Mouse (Mus musculus): Measurements from ENCODE around the gene Smurf1.

Smurf1 gene
- long read RNA-seq, experiment 1, partial matches to known transcripts, result 1 of 9 reads
- long read RNA-seq, experiment 1, other reads (novel, unspliced or antisense), result 8 of 9 reads
- long read RNA-seq, experiment 2, partial matches to known transcripts, result 0 of 5 reads
- long read RNA-seq, experiment 2, other reads (novel, unspliced or antisense), result 5 of 5 reads

DNA sequence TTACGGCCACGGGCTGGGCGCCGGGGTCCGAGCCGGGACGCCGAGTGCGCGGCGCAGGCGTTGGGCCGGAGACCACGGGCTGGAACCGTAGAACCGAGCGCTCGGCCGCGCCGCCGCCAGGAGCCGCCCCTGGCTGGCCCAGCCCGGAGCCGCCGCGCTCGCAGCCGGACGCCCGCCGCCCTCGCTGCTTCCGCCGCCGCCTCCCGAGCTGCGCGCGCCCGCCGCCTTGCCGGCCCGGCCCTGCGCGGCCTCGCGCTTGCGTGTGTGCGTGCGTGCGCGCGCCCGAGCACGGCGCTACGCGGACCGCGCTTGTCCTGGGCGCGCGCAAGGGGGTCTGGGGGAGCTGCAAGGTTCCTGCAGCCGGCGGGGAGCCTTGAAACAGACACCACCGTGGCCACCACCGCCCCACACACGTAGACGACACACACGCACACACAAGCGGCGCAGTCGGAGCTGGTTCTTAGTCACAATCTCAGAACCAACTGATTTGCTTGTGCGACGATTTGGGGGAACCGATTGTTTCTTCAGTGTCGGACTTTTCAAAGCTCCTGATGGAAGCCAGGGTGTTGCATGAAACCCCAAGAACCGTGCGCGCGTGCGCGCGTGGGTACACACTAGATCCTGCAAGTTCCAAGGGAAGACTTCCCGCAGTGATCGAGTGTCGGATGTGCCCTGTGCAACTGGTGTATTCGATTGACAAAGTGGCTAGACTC lies at the start of gene Smurf1:
TSS of gene Smurf1 (minus strand) at position 209 of the 713 bp plus-strand sequence.
- intact Hi-C loops (cut with DNase I), result no loop called here

DNA sequence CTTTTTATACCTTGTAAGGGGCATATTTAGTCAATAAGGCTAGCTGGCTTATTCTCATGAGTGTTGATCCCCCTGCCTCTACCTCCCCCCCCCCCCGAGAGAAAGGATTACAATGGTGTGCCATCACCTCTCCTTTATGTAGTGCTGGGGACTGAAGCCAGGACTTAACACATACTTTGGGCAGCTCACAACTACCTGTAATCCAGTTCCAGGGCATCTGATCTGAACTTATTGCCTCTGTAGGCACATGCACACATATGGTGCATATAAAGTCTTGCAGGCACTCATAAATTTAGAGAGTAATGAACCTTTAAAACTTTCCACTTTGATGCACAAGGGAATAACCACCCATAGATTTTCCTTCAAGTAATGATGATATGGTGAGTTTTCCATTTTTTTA lies 48.6 kb upstream of the Smurf1 start:
- intact Hi-C loops (cut with DNase I), result no loop called here

DNA sequence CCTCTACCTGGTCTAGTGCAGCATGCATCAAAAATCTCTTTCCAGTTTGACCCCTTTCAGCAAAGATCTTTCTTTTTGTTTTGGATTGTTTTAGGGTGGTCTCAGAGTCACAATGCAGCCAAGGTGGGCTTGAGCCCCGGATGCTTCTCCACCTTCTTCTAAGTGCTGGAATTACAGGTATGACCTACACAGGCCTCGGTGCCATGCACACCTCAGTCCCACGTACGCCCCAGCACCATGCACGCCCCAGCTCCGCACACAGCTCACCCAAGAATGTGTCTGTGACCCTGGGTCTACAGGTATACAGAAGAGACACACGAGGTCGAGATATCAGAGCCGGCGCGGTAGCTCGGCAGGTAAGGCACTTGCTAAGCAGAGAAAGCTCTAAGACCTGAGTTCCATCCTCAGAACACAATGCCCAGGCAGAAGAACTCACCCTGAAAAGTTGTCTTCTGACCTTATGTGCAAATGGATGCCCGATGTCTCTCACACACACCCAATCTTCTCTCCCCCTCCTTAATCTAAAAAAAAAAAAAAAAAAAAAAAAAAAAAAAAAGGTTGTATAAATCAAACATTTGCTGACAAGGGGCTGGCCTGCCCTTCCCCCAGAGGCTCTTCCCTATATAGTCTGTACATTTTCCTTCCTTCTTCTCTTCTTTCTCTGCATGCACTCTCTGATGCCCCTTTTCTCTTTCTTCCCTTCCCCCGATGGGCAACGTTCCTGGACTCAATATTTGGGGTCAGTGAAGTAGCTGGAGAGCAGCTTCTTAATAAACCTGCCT lies 43.4 kb upstream of the Smurf1 start:
- intact Hi-C loops (cut with DNase I), result no loop called here

DNA sequence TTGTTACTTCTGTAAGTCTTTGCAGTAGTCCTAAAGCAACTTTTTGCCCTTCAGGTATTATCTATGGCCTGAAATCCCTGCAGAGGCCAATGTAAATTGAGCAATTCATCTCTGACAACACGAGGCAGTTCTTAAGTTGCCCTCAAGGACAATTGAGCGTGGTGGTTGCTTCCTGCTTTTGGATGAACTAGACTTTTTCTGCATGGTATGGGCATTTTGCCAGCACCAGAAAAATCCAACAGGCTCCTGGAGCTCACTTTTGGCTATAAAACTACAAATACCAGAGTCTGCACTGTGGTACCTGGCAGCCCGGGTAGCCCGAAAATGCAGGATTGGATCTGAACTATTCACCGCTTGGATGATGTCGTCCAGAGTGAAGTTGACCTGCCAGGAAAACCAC lies 39.9 kb upstream of the Smurf1 start:
- intact Hi-C loops (cut with DNase I), result no loop called here

DNA sequence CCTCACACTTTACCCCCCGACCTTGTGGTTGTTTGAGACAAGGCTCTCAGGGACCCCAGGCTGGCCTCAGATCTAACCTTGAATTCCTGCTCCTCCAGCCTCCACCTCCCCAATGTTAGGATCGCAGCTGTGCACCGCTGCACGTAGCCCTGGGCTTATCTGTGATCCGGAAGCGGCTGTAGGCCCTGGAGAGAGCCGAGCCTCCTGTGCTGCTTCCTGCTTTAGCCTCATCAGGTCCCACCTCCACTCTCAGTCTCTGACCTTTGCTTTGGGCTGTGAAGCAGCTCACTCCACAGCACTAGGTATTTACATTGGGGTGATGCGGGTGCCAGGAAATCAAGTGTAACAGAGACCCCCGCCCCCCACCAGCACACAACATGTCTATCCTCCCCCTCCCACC lies 38.8 kb upstream of the Smurf1 start:
- intact Hi-C loops (cut with DNase I), result no loop called here

DNA sequence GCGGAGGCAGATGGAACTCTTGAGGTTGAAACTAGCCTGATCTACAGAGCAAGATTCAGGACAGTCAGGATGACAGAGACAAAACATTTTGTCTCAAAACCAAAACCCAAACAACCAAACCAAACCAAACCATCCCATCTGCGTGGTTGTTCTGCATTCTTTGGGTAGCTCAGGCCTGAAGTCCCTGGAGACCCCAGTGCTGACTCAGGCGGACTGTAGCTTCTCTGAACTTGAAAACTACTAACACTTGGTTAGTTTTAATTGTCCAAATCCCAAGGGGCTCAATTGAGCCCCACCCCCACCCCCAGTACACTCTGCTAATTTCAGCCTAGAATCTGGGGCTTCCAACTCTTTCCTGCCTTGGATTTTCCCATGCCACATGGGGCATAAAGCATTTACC lies 37.7 kb upstream of the Smurf1 start:
- intact Hi-C loops (cut with DNase I), result no loop called here

DNA sequence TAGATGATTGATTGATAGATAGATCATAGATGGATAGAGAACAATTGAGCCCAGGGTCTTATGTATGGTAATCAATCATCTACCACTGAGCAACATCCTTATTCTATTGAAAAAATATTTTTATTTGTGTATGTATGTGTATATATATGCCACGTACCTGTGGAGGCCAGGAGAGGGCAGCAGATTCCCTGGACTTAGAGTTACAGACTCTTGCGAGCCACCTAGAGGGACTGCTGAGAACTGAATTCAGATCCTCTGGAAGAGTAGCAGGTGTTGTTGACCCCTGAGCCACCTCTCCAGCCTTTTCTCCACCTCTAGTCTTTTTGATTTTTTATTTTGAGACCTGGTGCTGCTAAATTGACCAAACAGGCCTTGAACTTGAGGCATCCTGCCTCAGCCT lies 32.8 kb upstream of the Smurf1 start:
- intact Hi-C loops (cut with DNase I), result no loop called here

DNA sequence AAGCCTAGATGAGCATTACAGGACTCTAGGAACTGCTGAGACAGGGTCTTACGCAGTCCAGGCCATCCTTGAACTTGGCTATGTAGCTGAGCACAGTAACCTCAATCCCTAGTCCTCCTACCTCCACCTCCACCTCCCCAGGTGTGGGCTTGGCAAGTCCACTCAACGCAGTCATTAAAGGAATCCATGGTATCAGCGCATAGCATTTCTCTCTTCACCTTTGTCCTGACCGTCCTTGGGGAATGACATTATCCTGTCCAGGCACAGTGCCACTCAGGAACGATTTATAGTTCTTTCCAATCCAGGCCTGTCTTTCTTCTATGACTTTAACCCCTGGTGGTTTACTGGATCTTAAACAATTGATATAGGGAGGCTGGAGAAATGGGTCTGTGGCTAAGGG lies 24.8 kb upstream of the Smurf1 start:
- intact Hi-C loops (cut with DNase I), result no loop called here

DNA sequence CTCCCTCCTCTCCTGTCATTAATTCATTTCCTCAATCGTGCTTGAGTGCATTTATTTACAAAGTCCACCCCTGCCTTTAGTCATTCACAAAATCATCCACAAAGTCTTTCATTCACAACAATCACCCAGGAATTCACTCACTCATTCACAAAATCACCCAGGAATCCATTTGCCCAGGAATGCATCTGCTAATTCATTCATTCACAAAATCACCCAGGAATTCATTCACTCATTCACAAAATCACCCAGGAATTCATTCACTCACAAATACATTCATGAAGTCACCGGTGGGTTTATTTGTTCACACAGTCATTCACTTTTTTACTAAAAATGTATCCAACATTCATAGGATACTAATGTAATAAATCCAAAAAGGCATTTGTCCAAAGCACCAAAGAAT lies 24.4 kb upstream of the Smurf1 start:
- intact Hi-C loops (cut with DNase I), result no loop called here

DNA sequence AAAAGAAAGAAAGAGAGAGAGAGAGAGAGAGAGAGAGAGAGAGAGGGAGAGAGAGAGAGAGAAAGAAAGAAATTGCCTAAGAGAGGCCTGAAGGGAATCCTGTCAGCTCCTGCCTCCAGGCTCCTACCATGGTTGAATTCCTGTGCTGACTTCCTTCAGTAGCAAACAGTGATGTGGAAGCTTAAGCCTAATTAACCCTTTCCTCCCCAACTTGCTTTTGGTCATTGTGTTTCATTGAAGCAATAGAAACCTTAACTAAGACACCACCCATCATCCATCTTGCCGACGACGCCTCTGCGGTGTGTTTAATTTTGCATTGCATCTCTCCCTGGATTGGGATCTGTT lies 23.4 kb upstream of the Smurf1 start:
- intact Hi-C loops (cut with DNase I), result loop anchor here (5.0 to 10.0 kb wide), 2 partner anchors 117 to 204 kb away; no protein-coding TSS in a partner anchor

DNA sequence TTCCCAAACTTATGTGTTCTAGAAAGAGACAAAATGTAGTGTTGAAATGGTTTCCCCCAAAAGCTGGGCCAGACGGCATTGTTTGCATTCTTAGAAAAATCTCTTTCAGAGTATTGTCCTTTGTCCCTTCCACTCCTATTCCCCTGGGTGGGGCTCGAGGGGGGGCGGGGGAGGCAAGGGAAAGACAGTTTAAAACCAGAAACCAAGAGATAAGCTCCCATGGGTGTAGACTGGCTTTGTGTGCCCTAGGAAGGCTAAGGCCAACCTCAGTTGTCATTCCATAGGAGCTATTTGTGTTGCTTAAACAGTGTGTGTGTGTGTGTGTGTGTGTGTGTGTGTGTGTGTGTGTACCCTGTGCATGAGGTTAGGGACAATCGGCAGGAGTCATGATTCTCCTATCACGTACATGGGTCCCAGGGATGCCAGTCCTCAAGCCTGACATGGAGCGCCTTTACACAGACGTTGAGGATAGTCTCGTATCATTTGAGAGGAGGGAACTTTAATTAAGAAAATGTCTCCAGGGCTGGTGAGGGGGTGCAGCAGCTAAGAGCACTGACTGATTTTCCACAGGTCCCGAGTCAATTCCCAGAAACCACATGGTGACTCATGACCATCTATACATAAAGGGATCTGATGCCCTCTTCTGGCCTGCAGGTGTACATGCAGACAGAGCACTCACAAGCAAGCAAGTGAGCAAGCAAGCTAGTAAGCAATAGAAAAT lies 22.9 kb upstream of the Smurf1 start:
- intact Hi-C loops (cut with DNase I), result loop anchor here (5.0 to 10.0 kb wide), 2 partner anchors 116 to 204 kb away; no protein-coding TSS in a partner anchor

DNA sequence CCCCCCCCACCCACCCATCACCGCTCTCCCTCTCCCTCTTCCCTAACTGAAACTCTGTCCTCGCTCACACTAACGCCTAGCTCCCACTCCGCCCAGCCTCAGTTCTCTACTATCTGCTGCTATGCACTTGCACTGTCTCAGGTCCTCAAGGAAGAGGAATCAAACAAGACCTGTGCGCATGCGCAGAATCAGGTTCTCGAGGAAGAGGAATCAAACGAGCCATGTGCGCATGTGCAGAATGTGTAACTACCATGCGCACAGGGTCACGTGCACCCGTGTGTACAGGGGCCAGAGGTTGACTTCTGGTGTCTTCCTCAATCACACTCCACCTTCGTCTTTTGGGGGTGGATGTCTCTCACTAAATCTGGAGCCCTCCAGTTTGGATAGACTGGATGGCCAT lies 21.9 kb upstream of the Smurf1 start:
- intact Hi-C loops (cut with DNase I), result loop anchor here (5.0 to 10.0 kb wide), 2 partner anchors 115 to 203 kb away; no protein-coding TSS in a partner anchor

DNA sequence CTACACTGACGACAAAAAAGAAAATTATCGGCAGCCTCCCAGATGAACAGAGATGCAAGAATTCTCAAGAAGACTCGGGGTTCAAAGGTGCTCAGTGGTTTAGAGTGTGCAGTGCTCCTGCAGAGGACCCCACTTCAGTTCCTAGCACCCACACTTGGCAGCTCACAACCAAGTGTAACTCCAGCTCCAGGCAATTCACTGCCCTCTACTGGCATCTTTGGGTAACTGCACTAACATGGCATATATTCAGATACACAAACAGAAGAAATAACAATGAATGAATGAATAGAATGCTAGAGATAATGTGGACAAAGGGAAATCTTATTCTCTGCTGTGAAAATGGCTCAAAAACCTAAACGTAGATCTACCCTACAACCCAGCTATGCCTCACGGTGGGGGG lies 19.2 kb upstream of the Smurf1 start:
- intact Hi-C loops (cut with DNase I), result loop anchor here (5.0 to 10.0 kb wide), 2 partner anchors 113 to 200 kb away; no protein-coding TSS in a partner anchor

DNA sequence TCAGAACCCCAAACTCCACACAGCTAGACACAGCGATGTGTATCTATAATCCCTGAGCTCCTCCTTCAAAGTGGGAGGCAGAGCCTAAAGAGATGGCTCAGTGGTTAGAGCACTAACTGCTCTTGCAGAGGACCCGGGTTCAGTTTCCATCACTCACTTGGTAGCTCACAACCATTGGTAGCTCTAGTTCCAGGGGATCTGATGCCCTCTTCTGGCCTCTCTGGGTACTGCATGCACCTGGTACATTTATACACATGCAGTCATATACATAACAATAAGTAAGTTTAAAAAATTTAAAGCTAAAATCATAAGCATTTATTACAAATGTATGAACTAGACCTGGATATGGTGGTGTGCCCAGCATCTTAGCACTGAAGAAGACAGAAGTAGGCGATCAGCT lies 17.6 kb upstream of the Smurf1 start:
- intact Hi-C loops (cut with DNase I), result loop anchor here (10.0 kb wide), 1 partner anchor 198 kb away; no protein-coding TSS in a partner anchor

DNA sequence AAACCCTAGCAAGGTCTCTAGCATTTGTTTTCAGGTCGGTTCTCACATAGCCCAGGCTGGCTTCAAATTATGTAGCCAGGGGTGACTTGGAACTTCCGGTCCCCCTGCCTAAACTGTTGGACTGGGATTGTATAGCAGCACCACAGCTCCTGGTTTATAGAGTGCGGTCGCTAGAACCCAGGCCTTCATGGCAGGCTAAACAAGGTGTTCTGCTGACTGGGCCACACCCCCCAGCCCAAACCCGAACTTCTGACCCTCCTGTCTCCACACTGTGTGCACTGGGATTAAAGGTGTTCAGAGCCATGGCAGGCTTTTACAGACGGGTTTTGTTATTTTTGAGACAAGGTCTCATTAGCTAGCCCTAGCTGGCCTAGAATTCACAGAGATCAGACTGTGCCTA lies 13.5 kb upstream of the Smurf1 start:
- intact Hi-C loops (cut with DNase I), result no loop called here

DNA sequence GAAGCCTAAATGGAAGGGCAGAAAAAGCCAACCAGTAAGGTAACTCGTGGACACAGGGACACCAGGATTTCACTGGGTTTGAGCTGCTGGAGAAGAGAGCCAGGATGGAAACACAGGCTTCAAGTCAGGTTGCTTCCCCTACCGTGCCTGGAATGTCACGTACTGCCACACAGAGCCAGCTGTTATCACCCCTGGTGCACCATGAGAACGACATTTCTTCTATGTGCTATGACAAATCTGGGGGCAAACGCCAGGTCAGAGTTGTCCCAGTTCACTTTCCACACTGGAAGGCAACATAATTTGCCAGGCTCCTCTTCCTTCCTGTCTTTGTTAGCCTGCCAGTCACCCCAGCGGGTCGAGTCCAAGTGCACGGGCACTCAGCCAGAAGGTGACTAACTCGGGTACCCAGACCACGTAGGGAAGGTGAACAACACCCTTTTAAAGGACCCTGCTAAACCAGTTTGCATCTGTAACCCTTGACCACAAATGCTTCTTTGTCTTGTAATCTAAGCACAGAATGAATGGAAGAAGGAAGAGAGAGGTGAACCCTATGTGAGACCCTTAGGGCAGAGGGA lies 13.0 kb upstream of the Smurf1 start:
- intact Hi-C loops (cut with DNase I), result no loop called here

DNA sequence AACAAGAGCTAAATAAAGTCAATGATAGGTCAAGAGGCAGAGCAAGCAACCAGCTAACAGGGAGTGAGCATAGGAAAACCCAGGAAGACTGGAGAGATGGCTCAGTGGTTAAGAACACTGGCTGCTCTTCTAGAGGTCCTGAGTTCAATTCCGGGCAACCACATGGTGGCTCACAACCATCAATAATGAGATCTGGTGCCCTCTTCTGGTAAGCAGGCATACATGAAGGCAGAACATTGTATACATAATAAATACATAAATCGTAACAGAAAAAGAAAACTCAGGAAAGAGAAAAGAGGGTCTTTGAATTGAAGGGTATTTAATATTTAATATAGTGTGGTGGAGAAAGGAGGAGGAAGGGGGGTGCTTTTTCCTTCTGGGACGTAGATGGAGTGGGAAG lies 5.6 kb upstream of the Smurf1 start:
- intact Hi-C loops (cut with DNase I), result no loop called here

DNA sequence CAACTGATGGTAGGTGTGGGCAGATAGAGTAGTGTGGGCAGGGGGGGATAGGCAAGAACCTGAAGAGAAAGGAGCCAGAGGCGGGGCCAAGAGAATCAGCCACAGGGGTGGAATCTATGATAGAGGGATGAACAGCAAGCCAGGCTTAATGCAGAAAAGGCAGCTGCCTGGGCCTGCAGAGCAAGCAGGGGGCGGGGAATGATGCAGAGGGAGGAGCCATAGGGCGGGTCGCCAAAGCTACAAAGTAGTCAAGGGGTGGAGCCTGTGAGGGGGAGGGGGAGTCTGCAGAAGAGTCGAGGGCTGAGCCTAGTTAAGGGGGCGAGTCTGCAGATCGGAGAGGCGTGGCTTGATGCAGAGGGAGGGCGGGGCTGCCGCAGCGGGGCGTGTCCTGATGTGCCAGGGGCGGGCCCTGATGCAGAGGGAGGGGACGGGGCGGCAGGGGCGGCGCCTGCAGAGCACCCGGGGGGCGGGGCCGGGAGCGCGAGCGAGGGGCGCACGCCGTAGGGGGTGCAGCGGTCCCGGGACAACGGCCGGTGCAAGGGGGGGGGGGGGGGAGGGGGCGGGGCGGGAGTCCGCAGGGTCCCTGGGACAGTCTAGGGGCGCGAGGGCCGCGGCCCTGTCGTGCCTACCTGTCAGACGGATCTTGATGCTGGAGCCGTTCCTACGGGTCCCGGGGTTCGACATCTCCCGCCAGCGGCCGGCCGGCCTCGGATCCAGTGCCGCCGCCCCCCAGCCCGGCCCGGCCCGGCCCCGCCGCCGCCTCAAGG lies 592 bp downstream of the Smurf1 start:
- intact Hi-C loops (cut with DNase I), result loop anchor here (5.0 kb wide), 1 partner anchor 68 kb away; no protein-coding TSS in a partner anchor

DNA sequence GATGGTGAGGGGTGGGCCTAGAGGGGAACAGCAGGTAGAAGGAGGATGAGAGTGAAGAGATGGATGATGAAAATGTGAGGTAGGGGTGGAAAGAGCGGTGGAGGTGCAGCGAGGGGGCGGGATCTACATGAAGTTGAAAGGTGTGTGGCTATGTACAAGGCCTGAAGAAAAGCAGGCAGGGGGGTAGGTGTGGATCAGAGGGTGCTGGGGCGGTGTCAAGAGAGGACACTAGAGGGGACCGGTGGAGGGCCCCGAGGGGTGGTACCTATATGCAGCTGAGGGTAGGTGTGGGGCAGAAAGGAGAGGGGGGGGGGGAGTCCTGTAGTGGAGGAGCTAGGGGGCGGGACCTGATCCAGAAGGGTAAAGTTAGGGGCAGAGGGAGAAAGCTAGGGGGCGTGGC lies 1.2 kb downstream of the Smurf1 start:
- intact Hi-C loops (cut with DNase I), result loop anchor here (5.0 kb wide), 1 partner anchor 67 kb away; no protein-coding TSS in a partner anchor

DNA sequence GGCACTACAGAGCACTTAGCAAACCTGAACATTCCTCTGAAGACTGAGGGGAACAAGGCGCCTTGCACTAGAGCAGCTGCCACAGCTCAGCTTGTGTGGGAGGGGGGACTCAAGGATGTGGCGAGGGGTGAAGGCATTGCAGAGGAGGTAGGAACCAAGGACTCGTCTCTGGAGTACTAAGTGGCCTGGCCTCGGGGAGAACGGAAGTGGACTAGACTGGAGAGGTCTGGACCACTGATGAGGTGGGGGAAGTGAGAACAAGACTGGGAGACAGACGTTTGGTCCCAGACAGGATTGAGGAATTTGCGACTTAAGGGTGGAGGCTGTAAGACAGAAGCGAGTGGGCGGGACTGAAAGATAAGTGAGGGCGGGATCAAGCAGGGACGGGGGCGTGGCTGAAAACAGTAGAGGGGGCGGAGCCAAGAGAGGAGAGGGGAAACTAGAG lies 1.8 kb downstream of the Smurf1 start:
- intact Hi-C loops (cut with DNase I), result loop anchor here (5.0 kb wide), 1 partner anchor 67 kb away; no protein-coding TSS in a partner anchor
